Mouse (Mus musculus): ENCODE data around the gene Tlcd2. TPM values are rescaled to one million over a fixed set of nuclear protein-coding genes. Genes with fewer than 3 reads are reported as not detected.

Gene Tlcd2
- total and polyA plus RNA-seq, 3 experiments, result 3.7 to 10.3 (median 4.6) TPM

GRCm38 (mm10) chr11:75513336-75513735 lies 51.8 kb downstream of the Tlcd2 start, which contains the start of gene Scarf1:
Gene Scarf1, plus strand, starts transcription at chr11:75513540.
- intact Hi-C loops (cut with DNase I), result loop anchor here (2.0 to 5.0 kb wide), 2 partner anchors 17 to 111 kb away; partner anchors contain the start of gene Slc43a2
- no peaks in the 10 kb centered on the region; the same call in 1 of the 2 replicates for H3K79me2 ChIP-seq (replicated peaks; ENCODE audit: control insufficient read depth, insufficient read depth, low read length)
- WGBS, result 44% methylated on average over 8 of the region's 8 CpGs
- no peak for TF ChIP-seq CTCF (IDR thresholded peaks at IDR 0.05)
- peak; percentile 44; the same call in 1 of the 2 replicates for TF ChIP-seq EP300 (IDR thresholded peaks at IDR 0.05; ENCODE audit: insufficient read depth, low read depth, low read length)
- peak; percentile 88 for TF ChIP-seq POLR2A (IDR thresholded peaks at IDR 0.05; ENCODE audit: insufficient read depth, low read depth, low read length)
- H3K36me3 ChIP-seq (ENCODE audit: control insufficient read depth, insufficient read depth, low read length), result peaks cover 8% of the 10 kb centered on the region
- H3K27ac ChIP-seq, result peak within 1 kb of the TSS; percentile 88
- H3K9ac ChIP-seq (ENCODE audit: low read depth, low read length), result peak within 1 kb of the TSS; percentile 72
- DNase-seq, result peak; percentile 73 to 81
- H3K4me1 ChIP-seq (ENCODE audit: control insufficient read depth, insufficient read depth, low read length), result peaks cover 17% of the 10 kb centered on the region
- H3K4me3 ChIP-seq, result peak within 1 kb of the TSS; percentile 57
- H3K27me3 ChIP-seq (ENCODE audit: control insufficient read depth, insufficient read depth, low read length), result no peaks in the 10 kb centered on the region

DNA sequence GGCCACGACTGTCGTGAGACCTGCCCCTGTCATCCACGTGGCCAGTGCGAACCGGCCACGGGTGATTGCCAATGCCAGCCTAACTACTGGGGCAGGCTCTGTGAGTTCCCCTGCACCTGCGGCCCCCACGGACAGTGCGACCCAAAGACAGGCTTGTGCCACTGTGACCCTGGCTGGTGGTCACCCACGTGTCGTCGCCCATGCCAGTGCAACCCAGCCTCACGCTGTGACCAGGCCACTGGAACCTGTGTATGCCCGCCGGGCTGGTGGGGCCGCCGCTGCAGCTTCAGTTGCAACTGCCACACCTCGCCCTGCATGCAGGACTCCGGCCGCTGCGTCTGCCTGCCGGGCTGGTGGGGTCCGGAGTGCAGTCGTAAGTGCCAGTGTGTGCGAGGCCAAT lies 53.7 kb downstream of the Tlcd2 start:
- H3K36me3 ChIP-seq (ENCODE audit: control insufficient read depth, insufficient read depth, low read length), result no peaks in the 10 kb centered on the region
- intact Hi-C loops (cut with DNase I), result no loop called here
- no peak for DNase-seq
- H3K27me3 ChIP-seq (ENCODE audit: control insufficient read depth, insufficient read depth, low read length), result no peaks in the 10 kb centered on the region
- TF ChIP-seq CTCF (IDR thresholded peaks at IDR 0.05) (no peak), EP300 (IDR thresholded peaks at IDR 0.05; ENCODE audit: insufficient read depth, low read depth, low read length) (no peak), POLR2A (IDR thresholded peaks at IDR 0.05; ENCODE audit: insufficient read depth, low read depth, low read length) (no peak)
- no peaks in the 10 kb centered on the region; the same call in 1 of the 2 replicates for H3K79me2 ChIP-seq (replicated peaks; ENCODE audit: control insufficient read depth, insufficient read depth, low read length)
- WGBS, result 89% methylated on average over 25 of the region's 25 CpGs
- 0 out of 2 replicates have a peak overlapping the region, but pooled peaks have one; percentile 12 for H3K27ac ChIP-seq
- no peak overlapping the region for H3K4me3 ChIP-seq
- H3K4me1 ChIP-seq (ENCODE audit: control insufficient read depth, insufficient read depth, low read length), result peaks cover 13% of the 10 kb centered on the region
- H3K9ac ChIP-seq (ENCODE audit: low read depth, low read length), result no peak overlapping the region

- Histone ChIP-seq H3K27ac (no peak overlapping the region), H3K9ac (ENCODE audit: low read depth, low read length) (no peak overlapping the region), H3K27me3 (ENCODE audit: control insufficient read depth, insufficient read depth, low read length) (no peaks in the 10 kb centered on the region), H3K4me3 (no peak overlapping the region), H3K79me2 (replicated peaks; ENCODE audit: control insufficient read depth, insufficient read depth, low read length) (no peaks in the 10 kb centered on the region; the same call in 1 of the 2 replicates), H3K36me3 (ENCODE audit: control insufficient read depth, insufficient read depth, low read length) (no peaks in the 10 kb centered on the region), H3K4me1 (ENCODE audit: control insufficient read depth, insufficient read depth, low read length) (no peaks in the 10 kb centered on the region)
- no peak for TF ChIP-seq POLR2A (IDR thresholded peaks at IDR 0.05; ENCODE audit: insufficient read depth, low read depth, low read length)
- no peak for TF ChIP-seq EP300 (IDR thresholded peaks at IDR 0.05; ENCODE audit: insufficient read depth, low read depth, low read length)
- TF ChIP-seq CTCF (IDR thresholded peaks at IDR 0.05), result no peak
- WGBS, result 76% methylated on average over 15 of the region's 15 CpGs
- intact Hi-C loops (cut with DNase I), result no loop called here
- no peak for DNase-seq
Measured at GRCm38 (mm10) chr11:75519834-75520633, 58.5 kb downstream of the Tlcd2 start.

Small RNA genes within 50 kb of the gene (microRNA-seq; reads per million reads assigned to microRNA genes)
- gene Mir22, result 19,435 to 60,333 reads per million in 2 experiments

Other genes with a start within 250 kb of the Tlcd2 start
- 10 to 100 TPM; 54.8 to 60.7 TPM for gene Rpa1, start 113.4 kb upstream of the Tlcd2 start, total RNA-seq (2021)
- 16.8 and 24.8 TPM in 2 replicates for gene Rpa1, start 113.4 kb upstream of the Tlcd2 start, polyA plus RNA-seq (2012; rRNA removed)
- gene Smyd4, start 113.3 kb upstream of the Tlcd2 start, total RNA-seq (2021), result 1 to 10 TPM; 5.7 to 6.4 TPM
- gene Smyd4, start 113.3 kb upstream of the Tlcd2 start, polyA plus RNA-seq (2012; rRNA removed), result 3.2 and 3.9 TPM in 2 replicates
- gene Serpinf1, start 39.0 kb upstream of the Tlcd2 start, total RNA-seq (2021), result 10 to 100 TPM; 17.4 to 28.5 TPM
- 84.5 and 96.1 TPM in 2 replicates for gene Serpinf1, start 39.0 kb upstream of the Tlcd2 start, polyA plus RNA-seq (2012; rRNA removed)
- not detected for gene Serpinf2, start 22.1 kb upstream of the Tlcd2 start, total RNA-seq (2021)
- 0.18 and 0.61 TPM in 2 replicates for gene Serpinf2, start 22.1 kb upstream of the Tlcd2 start, polyA plus RNA-seq (2012; rRNA removed)
- 1 to 10 TPM; 7.0 to 8.3 TPM for gene Wdr81, start 7.0 kb upstream of the Tlcd2 start, total RNA-seq (2021)
- gene Wdr81, start 7.0 kb upstream of the Tlcd2 start, polyA plus RNA-seq (2012; rRNA removed), result 6.6 and 9.6 TPM in 2 replicates
- 10 to 100 TPM; 84.4 to 93.2 TPM for gene Prpf8, start 25.1 kb downstream of the Tlcd2 start, total RNA-seq (2021)
- 49.0 and 86.5 TPM in 2 replicates for gene Prpf8, start 25.1 kb downstream of the Tlcd2 start, polyA plus RNA-seq (2012; rRNA removed)
- 10 to 100 TPM; 40.5 to 48.8 TPM for gene Rilp, start 48.4 kb downstream of the Tlcd2 start, total RNA-seq (2021)
- 39.2 and 62.0 TPM in 2 replicates for gene Rilp, start 48.4 kb downstream of the Tlcd2 start, polyA plus RNA-seq (2012; rRNA removed)
- gene Scarf1, start 51.8 kb downstream of the Tlcd2 start, total RNA-seq (2021), result 1 to 10 TPM; 7.6 to 8.5 TPM
- 18.1 and 21.6 TPM in 2 replicates for gene Scarf1, start 51.8 kb downstream of the Tlcd2 start, polyA plus RNA-seq (2012; rRNA removed)
- gene Slc43a2, start 70.0 kb downstream of the Tlcd2 start, total RNA-seq (2021), result 10 to 100 TPM; 13.7 to 14.6 TPM
- gene Slc43a2, start 70.0 kb downstream of the Tlcd2 start, polyA plus RNA-seq (2012; rRNA removed), result 13.1 and 13.6 TPM in 2 replicates
- 10 to 100 TPM; 96.6 to 99.1 TPM for gene Pitpna, start 126.4 kb downstream of the Tlcd2 start, total RNA-seq (2021)
- 57.2 and 95.9 TPM in 2 replicates for gene Pitpna, start 126.4 kb downstream of the Tlcd2 start, polyA plus RNA-seq (2012; rRNA removed)
- 10 to 100 TPM; 24.5 to 30.2 TPM for gene Inpp5k, start 169.3 kb downstream of the Tlcd2 start, total RNA-seq (2021)
- 42.8 and 59.8 TPM in 2 replicates for gene Inpp5k, start 169.3 kb downstream of the Tlcd2 start, polyA plus RNA-seq (2012; rRNA removed)
- 100 to 1,000 TPM in 1 of 2 experiments, 10 to 100 TPM in 1; 96.9 to 105 TPM for gene Myo1c, start 188.8 kb downstream of the Tlcd2 start, total RNA-seq (2021)
- 68.7 and 94.7 TPM in 2 replicates for gene Myo1c, start 188.8 kb downstream of the Tlcd2 start, polyA plus RNA-seq (2012; rRNA removed)
- gene Crk, start 217.5 kb downstream of the Tlcd2 start, total RNA-seq (2021), result 10 to 100 TPM; 82.9 to 90.3 TPM
- gene Crk, start 217.5 kb downstream of the Tlcd2 start, polyA plus RNA-seq (2012; rRNA removed), result 27.6 and 64.4 TPM in 2 replicates

All from heart, adult 2 months (tissue).